In the genomic region with DNA sequence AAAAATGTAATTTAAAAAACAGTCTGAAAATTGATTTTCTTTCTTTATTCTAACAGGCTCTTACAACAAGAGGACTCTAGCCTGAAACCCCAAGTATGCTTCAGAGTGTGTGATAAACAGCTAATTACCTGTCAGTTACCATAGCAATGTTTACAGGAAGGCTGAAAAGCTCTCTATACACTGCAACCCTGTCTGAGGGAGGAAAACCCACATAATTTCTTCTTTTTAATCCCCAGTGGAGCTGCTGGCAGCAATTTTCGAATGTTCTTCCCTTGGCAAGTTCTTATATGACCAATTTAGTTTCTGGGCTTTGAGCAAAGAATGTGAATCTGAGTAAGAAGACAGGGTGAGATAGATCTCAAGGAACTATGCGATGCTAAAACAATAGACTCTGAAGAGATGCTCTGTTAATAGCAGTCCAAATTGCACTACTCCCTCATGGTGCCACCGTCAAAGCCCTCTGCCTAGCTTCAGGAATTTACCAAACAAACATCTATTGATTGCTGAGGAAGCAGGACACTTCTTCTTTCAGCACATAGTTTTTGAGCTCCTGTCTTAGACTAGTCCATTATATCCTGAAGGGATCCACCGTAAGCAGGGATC, we compare ENCODE assay signal across 19 mouse cellular contexts.
DNase-seq lines count a peak whose midpoint lies in the region; ATAC-seq lines count a peak whose summit lies in the region.
"Had no signal": no experiment of that assay in that cellular context is flagged by ENCODE, and none has a peak within 500 bp of the region (broad histone marks: within the 10 kb centered on the region; RNA-seq: fewer than 3 reads in every experiment).

No protein-coding gene starts in this region.

- DNase-seq in left cerebral cortex, adult 11 months (ENCODE audit: low spot score) = peak; percentile 8
- DNase-seq in left cerebral cortex, postnatal 4 days = no peak
- DNase-seq in right cerebral cortex, postnatal 10 days (ENCODE audit: low spot score in 2 of 2) = peak; percentile 36 to 46
- no peak for DNase-seq in kidney, postnatal 14 days
- DNase-seq in layer of hippocampus, postnatal 10 days (ENCODE audit: low spot score in 2 of 2) = no peak
- DNase-seq: cerebellum, adult 9-11 months; gastrocnemius, adult 2 months; heart, adult 11 months; heart, postnatal 4 days; kidney, adult 9 months; liver; liver, postnatal 0 days had no signal

- H3K4me3 ChIP-seq in forebrain, embryonic 12.5 days (replicated peaks) = no peak overlapping the region
- H3K4me3 ChIP-seq in forebrain, embryonic 15.5 days = no peak overlapping the region
- H3K4me3 ChIP-seq: gastrocnemius, adult 2 months; myocyte; neural tube, embryonic 15.5 days; stomach, embryonic 15.5 days had no signal

- intact Hi-C loops in left cerebral cortex, postnatal 4 days (cut with DNase I) = no loop called here

- peak; percentile 74; the same call in 1 of the 2 replicates for ATAC-seq in forebrain, embryonic 12.5 days (ENCODE audit: low FRiP score)
- peak; percentile 81; the same call in 1 of the 2 replicates for ATAC-seq in forebrain, embryonic 15.5 days (replicated peaks)
- ATAC-seq: inflammation-experienced regulatory T-cells, adult 6 months; liver, postnatal 0 days had no signal

- no peak overlapping the region for H3K9ac ChIP-seq in forebrain, embryonic 12.5 days
- H3K9ac ChIP-seq in forebrain, embryonic 15.5 days (replicated peaks) = no peak overlapping the region
- H3K9ac ChIP-seq: liver, postnatal 0 days; neural tube, embryonic 15.5 days; stomach, embryonic 15.5 days had no signal

- no peaks in the 10 kb centered on the region for H3K9me3 ChIP-seq in forebrain, embryonic 12.5 days
- no peaks in the 10 kb centered on the region for H3K9me3 ChIP-seq in forebrain, embryonic 15.5 days
- H3K9me3 ChIP-seq: neural tube, embryonic 15.5 days; stomach, embryonic 15.5 days had no signal

- WGBS in forebrain, embryonic 12.5 days = 48% methylated on average over 4 of the region's 4 CpGs
- 24% methylated on average over 4 of the region's 4 CpGs for WGBS in forebrain, embryonic 15.5 days

- no peaks in the 10 kb centered on the region for H3K27me3 ChIP-seq in forebrain, embryonic 12.5 days
- no peaks in the 10 kb centered on the region for H3K27me3 ChIP-seq in forebrain, embryonic 15.5 days
- H3K27me3 ChIP-seq: neural tube, embryonic 15.5 days; stomach, embryonic 15.5 days had no signal

- H3K4me1 ChIP-seq in forebrain, embryonic 12.5 days = peaks cover 6% of the 10 kb centered on the region; the same call in 1 of the 2 replicates
- H3K4me1 ChIP-seq in forebrain, embryonic 15.5 days = peaks cover 7% of the 10 kb centered on the region
- H3K4me1 ChIP-seq: stomach, embryonic 15.5 days had no signal

- H3K4me2 ChIP-seq in forebrain, embryonic 12.5 days = no peak overlapping the region
- H3K4me2 ChIP-seq in forebrain, embryonic 15.5 days (replicated peaks) = no peak overlapping the region
- H3K4me2 ChIP-seq: neural tube, embryonic 15.5 days; stomach, embryonic 15.5 days had no signal

- no peaks in the 10 kb centered on the region for H3K36me3 ChIP-seq in forebrain, embryonic 12.5 days (replicated peaks)
- no peaks in the 10 kb centered on the region for H3K36me3 ChIP-seq in forebrain, embryonic 15.5 days
- H3K36me3 ChIP-seq: G1E; neural tube, embryonic 15.5 days; stomach, embryonic 15.5 days had no signal

- H3K27ac ChIP-seq in forebrain, embryonic 12.5 days = no peak overlapping the region
- H3K27ac ChIP-seq in forebrain, embryonic 15.5 days (replicated peaks) = no peak overlapping the region
- H3K27ac ChIP-seq: gastrocnemius, adult 2 months; neural tube, embryonic 15.5 days; stomach, embryonic 15.5 days had no signal

Comparison
In these comparisons a context has a peak if more than half of its experiments do, and no peak if none do; other contexts are left out.
1. DNase-seq: peak in left cerebral cortex, adult 11 months (single experiment) and right cerebral cortex, postnatal 10 days (2 of 2); none in left cerebral cortex, postnatal 4 days (single experiment), kidney, postnatal 14 days (single experiment) and layer of hippocampus, postnatal 10 days (0 of 2).